Mouse (Mus musculus): ENCODE data around the gene Yipf7.

DNA sequence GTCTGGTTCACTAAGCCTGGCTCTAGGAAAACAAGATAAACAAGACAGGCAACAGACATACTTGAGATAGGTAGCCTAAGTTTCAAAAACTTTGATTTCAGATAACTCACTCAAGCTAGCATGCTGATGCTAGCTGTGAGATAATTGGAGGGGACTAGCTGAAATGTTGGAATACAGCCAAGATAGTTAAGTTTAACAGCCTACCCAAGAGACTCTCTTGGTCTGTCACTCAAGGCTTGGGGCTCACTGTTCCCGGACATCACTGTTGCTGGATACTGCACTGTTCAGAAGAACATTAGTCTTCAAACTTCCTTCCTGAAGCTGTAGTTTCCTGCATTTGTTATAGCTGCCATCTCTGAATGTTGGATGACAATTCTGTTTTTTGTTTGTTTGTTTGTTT is 74.9 kb downstream of the Yipf7 start:
- TF ChIP-seq CTCF (IDR thresholded peaks at IDR 0.05; ENCODE audit: borderline replicate concordance, extremely low read depth, insufficient read depth, insufficient read length): no peak
- no peak for TF ChIP-seq POLR2A (IDR thresholded peaks at IDR 0.05; ENCODE audit: borderline replicate concordance, extremely low read depth, insufficient read depth, insufficient read length, poor library complexity, severe bottlenecking)

Measured in brain, embryonic 14.5 days (tissue).